Comparison of ENCODE assay signal across 22 mouse cellular contexts in genomic region chr2:83303515-83303914, GRCm38 (mm10).
DNase-seq lines count a peak whose midpoint lies in the region; ATAC-seq and TF ChIP-seq lines count a peak whose summit lies in the region.
"Had no signal": no experiment of that assay in that cellular context is flagged by ENCODE, and none has a peak within 500 bp of the region (broad histone marks: within the 10 kb centered on the region; RNA-seq: fewer than 3 reads in every experiment).

No protein-coding gene starts in this region.

- H3K4me3 ChIP-seq in forebrain, embryonic 14.5 days (ENCODE audit: low read depth, low read length) = no peak overlapping the region
- H3K4me3 ChIP-seq in forebrain, embryonic 15.5 days = no peak overlapping the region
- H3K4me3 ChIP-seq in midbrain, embryonic 14.5 days (replicated peaks; ENCODE audit: low read depth, low read length) = no peak overlapping the region
- no peak overlapping the region for H3K4me3 ChIP-seq in midbrain, embryonic 13.5 days (replicated peaks)
- H3K4me3 ChIP-seq in midbrain, postnatal 0 days (ENCODE audit: low read depth, low read length) = no peak overlapping the region
- H3K4me3 ChIP-seq: embryonic facial prominence, embryonic 15.5 days; erythroblast, embryonic 14.5 days; forebrain, embryonic 10.5 days; heart, adult 2 months; heart, embryonic 15.5 days; hindbrain, embryonic 15.5 days had no signal

- no peaks in the 10 kb centered on the region for H3K36me3 ChIP-seq in forebrain, embryonic 14.5 days (ENCODE audit: control insufficient read depth, insufficient read depth, low read length)
- H3K36me3 ChIP-seq in forebrain, embryonic 15.5 days = no peaks in the 10 kb centered on the region
- H3K36me3 ChIP-seq in midbrain, embryonic 14.5 days (ENCODE audit: control insufficient read depth, insufficient read depth, low read length) = no peaks in the 10 kb centered on the region
- no peaks in the 10 kb centered on the region for H3K36me3 ChIP-seq in midbrain, embryonic 13.5 days
- no peaks in the 10 kb centered on the region for H3K36me3 ChIP-seq in midbrain, postnatal 0 days (ENCODE audit: insufficient read depth, low read length)
- H3K36me3 ChIP-seq: embryonic facial prominence, embryonic 15.5 days; forebrain, embryonic 10.5 days; heart, embryonic 15.5 days; hindbrain, embryonic 15.5 days had no signal

- peak; percentile 18 for DNase-seq in forebrain, embryonic 14.5 days (ENCODE audit: low spot score)
- DNase-seq in midbrain, embryonic 14.5 days = peak; percentile 9
- DNase-seq in midbrain, postnatal 0 days (ENCODE audit: low spot score) = peak; percentile 64
- no peak for DNase-seq in MN1 (ENCODE audit: low spot score)
- DNase-seq: adrenal gland, adult 8-10 months; adrenal gland, postnatal 36 days; cerebellum, adult 11 months; cerebellum, adult 9-10 months; embryo, embryonic 11 days; gastrocnemius, postnatal 10 days; heart, adult 2 months; heart, postnatal 14 days had no signal

- no peak for TF ChIP-seq CTCF in midbrain, postnatal 0 days (IDR thresholded peaks at IDR 0.05)

- no peaks in the 10 kb centered on the region for H3K9me3 ChIP-seq in forebrain, embryonic 14.5 days (replicated peaks; ENCODE audit: control insufficient read depth, low read length)
- no peaks in the 10 kb centered on the region for H3K9me3 ChIP-seq in forebrain, embryonic 15.5 days
- no peaks in the 10 kb centered on the region for H3K9me3 ChIP-seq in midbrain, embryonic 14.5 days (ENCODE audit: control insufficient read depth, low read length)
- H3K9me3 ChIP-seq in midbrain, embryonic 13.5 days = no peaks in the 10 kb centered on the region
- H3K9me3 ChIP-seq in midbrain, postnatal 0 days (ENCODE audit: low read length) = no peaks in the 10 kb centered on the region
- H3K9me3 ChIP-seq: embryonic facial prominence, embryonic 15.5 days; forebrain, embryonic 10.5 days; heart, embryonic 15.5 days; hindbrain, embryonic 15.5 days had no signal

- 63% methylated on average over 8 of the region's 8 CpGs for WGBS in forebrain, embryonic 14.5 days
- WGBS in forebrain, embryonic 15.5 days = 43% methylated on average over 8 of the region's 8 CpGs
- WGBS in midbrain, embryonic 14.5 days = 61% methylated on average over 8 of the region's 8 CpGs
- WGBS in midbrain, embryonic 13.5 days = 66% methylated on average over 8 of the region's 8 CpGs
- WGBS in midbrain, postnatal 0 days = 49% methylated on average over 8 of the region's 8 CpGs

- H3K27me3 ChIP-seq in forebrain, embryonic 14.5 days (replicated peaks; ENCODE audit: control insufficient read depth, insufficient read depth, low read length) = no peaks in the 10 kb centered on the region
- no peaks in the 10 kb centered on the region for H3K27me3 ChIP-seq in forebrain, embryonic 15.5 days
- no peaks in the 10 kb centered on the region for H3K27me3 ChIP-seq in midbrain, embryonic 14.5 days (ENCODE audit: control insufficient read depth, insufficient read depth, low read length)
- H3K27me3 ChIP-seq in midbrain, embryonic 13.5 days = no peaks in the 10 kb centered on the region
- no peaks in the 10 kb centered on the region for H3K27me3 ChIP-seq in midbrain, postnatal 0 days (ENCODE audit: insufficient read depth, low read length)
- H3K27me3 ChIP-seq: CH12.LX; embryonic facial prominence, embryonic 15.5 days; heart, embryonic 15.5 days; hindbrain, embryonic 15.5 days had no signal

- no peak overlapping the region for H3K4me2 ChIP-seq in forebrain, embryonic 14.5 days (ENCODE audit: low read length)
- no peak overlapping the region for H3K4me2 ChIP-seq in forebrain, embryonic 15.5 days (replicated peaks)
- no peak overlapping the region for H3K4me2 ChIP-seq in midbrain, embryonic 14.5 days (ENCODE audit: low read length)
- no peak overlapping the region for H3K4me2 ChIP-seq in midbrain, embryonic 13.5 days (replicated peaks)
- no peak overlapping the region for H3K4me2 ChIP-seq in midbrain, postnatal 0 days (ENCODE audit: low read depth, low read length, poor library complexity, severe bottlenecking)
- H3K4me2 ChIP-seq: embryonic facial prominence, embryonic 15.5 days; heart, embryonic 11.5 days; heart, embryonic 15.5 days; hindbrain, embryonic 15.5 days had no signal

- H3K4me1 ChIP-seq in forebrain, embryonic 14.5 days (ENCODE audit: control insufficient read depth, insufficient read depth, low read length) = no peaks in the 10 kb centered on the region
- H3K4me1 ChIP-seq in forebrain, embryonic 15.5 days = no peaks in the 10 kb centered on the region
- no peaks in the 10 kb centered on the region for H3K4me1 ChIP-seq in midbrain, embryonic 14.5 days (ENCODE audit: control insufficient read depth, insufficient read depth, low read length)
- H3K4me1 ChIP-seq in midbrain, embryonic 13.5 days (replicated peaks) = no peaks in the 10 kb centered on the region
- no peaks in the 10 kb centered on the region for H3K4me1 ChIP-seq in midbrain, postnatal 0 days (ENCODE audit: insufficient read depth, low read length)
- H3K4me1 ChIP-seq: embryonic facial prominence, embryonic 15.5 days; forebrain, embryonic 10.5 days; heart, embryonic 15.5 days; hindbrain, embryonic 15.5 days had no signal

- no peak overlapping the region for H3K27ac ChIP-seq in forebrain, embryonic 14.5 days (ENCODE audit: low read depth, low read length)
- no peak overlapping the region for H3K27ac ChIP-seq in forebrain, embryonic 15.5 days (replicated peaks)
- H3K27ac ChIP-seq in midbrain, embryonic 14.5 days (replicated peaks; ENCODE audit: low read depth, low read length) = no peak overlapping the region
- no peak overlapping the region for H3K27ac ChIP-seq in midbrain, embryonic 13.5 days
- no peak overlapping the region for H3K27ac ChIP-seq in midbrain, postnatal 0 days (ENCODE audit: low read depth, low read length)
- H3K27ac ChIP-seq: embryonic facial prominence, embryonic 15.5 days; forebrain, embryonic 10.5 days; heart, adult 2 months; heart, embryonic 15.5 days; hindbrain, embryonic 15.5 days had no signal

- ATAC-seq in forebrain, embryonic 14.5 days = no peak
- ATAC-seq in forebrain, embryonic 15.5 days (replicated peaks) = no peak
- no peak for ATAC-seq in midbrain, embryonic 14.5 days (ENCODE audit: low FRiP score, low TSS enrichment)
- no peak for ATAC-seq in midbrain, embryonic 13.5 days
- peak; percentile 44; the same call in 1 of the 2 replicates for ATAC-seq in midbrain, postnatal 0 days (ENCODE audit: low FRiP score)
- ATAC-seq: forebrain, embryonic 16.5 days had no signal

- no peak overlapping the region for H3K9ac ChIP-seq in forebrain, embryonic 14.5 days (ENCODE audit: low read length)
- H3K9ac ChIP-seq in forebrain, embryonic 15.5 days (replicated peaks) = no peak overlapping the region
- H3K9ac ChIP-seq in midbrain, embryonic 14.5 days (replicated peaks; ENCODE audit: low read length) = no peak overlapping the region
- H3K9ac ChIP-seq in midbrain, embryonic 13.5 days (replicated peaks) = no peak overlapping the region
- no peak overlapping the region for H3K9ac ChIP-seq in midbrain, postnatal 0 days (replicated peaks; ENCODE audit: low read length, poor library complexity, severe bottlenecking)
- H3K9ac ChIP-seq: embryonic facial prominence, embryonic 15.5 days; heart, embryonic 15.5 days; hindbrain, embryonic 15.5 days had no signal
